Mouse (Mus musculus) kidney, adult 18-20 months (tissue): ENCODE results near the gene Siae.

Source experiments
- DNase-seq: peaks from one replicate; pipeline ENCODE4 v3.0.0; 2021

The Siae gene

GRCm38 (mm10) chr9:37554838-37555748 is at the start of gene Siae:
TSS of gene Siae (plus strand) at chr9:37555698.
- DNase-seq, result no peak

- no peak for DNase-seq
Observed at GRCm38 (mm10) chr9:37506023-37506422, 49.5 kb upstream of the Siae start.

- no peak for DNase-seq
Observed at GRCm38 (mm10) chr9:37512097-37512496, 43.4 kb upstream of the Siae start.

- DNase-seq, result no peak
Observed at GRCm38 (mm10) chr9:37514456-37514855, 41.0 kb upstream of the Siae start.

GRCm38 (mm10) chr9:37517467-37517866 is 38.0 kb upstream of the Siae start:
- no peak for DNase-seq

GRCm38 (mm10) chr9:37518991-37519390 is 36.5 kb upstream of the Siae start:
- no peak for DNase-seq

GRCm38 (mm10) chr9:37519995-37520394 is 35.5 kb upstream of the Siae start:
- DNase-seq, result no peak

- DNase-seq, result no peak
Observed at GRCm38 (mm10) chr9:37525461-37525860, 30.0 kb upstream of the Siae start.

GRCm38 (mm10) chr9:37526443-37527395 is 28.8 kb upstream of the Siae start:
- DNase-seq, result peak; percentile 42

GRCm38 (mm10) chr9:37527396-37528224 is 27.9 kb upstream of the Siae start, which contains the start of gene Esam:
TSS of gene Esam (plus strand) at chr9:37528078.
- DNase-seq, result peak; percentile 81

GRCm38 (mm10) chr9:37528225-37528970 is 27.1 kb upstream of the Siae start:
- DNase-seq, result peak; percentile 40

GRCm38 (mm10) chr9:37530031-37530887 is 25.2 kb upstream of the Siae start:
- DNase-seq, result peak; percentile 71

- peak; percentile 88 for DNase-seq
Observed at GRCm38 (mm10) chr9:37530888-37531705, 24.4 kb upstream of the Siae start.

- DNase-seq, result no peak
Observed at GRCm38 (mm10) chr9:37536851-37537250, 18.6 kb upstream of the Siae start.

- DNase-seq, result no peak
Observed at GRCm38 (mm10) chr9:37537658-37538250, 17.7 kb upstream of the Siae start.

- DNase-seq, result no peak
Observed at GRCm38 (mm10) chr9:37539170-37540025, 16.1 kb upstream of the Siae start, which contains the start of gene Vsig2. TSS of gene Vsig2 (plus strand) at chr9:37539255.

GRCm38 (mm10) chr9:37540226-37540625 is 15.3 kb upstream of the Siae start:
- DNase-seq, result no peak
